28 mouse cellular contexts compared by ENCODE assay signal in genomic region chr12:75387846-75388245, GRCm38 (mm10). TPM values are rescaled to one million over a fixed set of nuclear protein-coding genes. Genes with fewer than 3 reads are reported as not detected.
DNase-seq lines count a peak whose midpoint lies in the region; ATAC-seq and TF ChIP-seq lines count a peak whose summit lies in the region.
"Had no signal": no experiment of that assay in that cellular context is flagged by ENCODE, and none has a peak within 500 bp of the region (broad histone marks: within the 10 kb centered on the region; RNA-seq: fewer than 3 reads in every experiment).

No protein-coding gene starts in this region.

- no peaks in the 10 kb centered on the region for H3K4me1 ChIP-seq in heart, embryonic 10.5 days
- H3K4me1 ChIP-seq: hindbrain, embryonic 13.5 days; intestine, embryonic 15.5 days had no signal

- no peaks in the 10 kb centered on the region for H3K9me3 ChIP-seq in heart, embryonic 10.5 days
- H3K9me3 ChIP-seq: embryonic facial prominence, embryonic 12.5 days; hindbrain, embryonic 13.5 days; intestine, embryonic 15.5 days had no signal

- peak; percentile 48 for DNase-seq in gastrocnemius, adult 2 months
- DNase-seq in gastrocnemius, postnatal 25 days, result no peak
- peak; percentile 56 for DNase-seq in heart, adult 8-10 months (ENCODE audit: low spot score)
- DNase-seq in heart, embryonic 10.5 days (ENCODE audit: low spot score), result no peak
- DNase-seq in ZHBTc4 (ENCODE audit: low read depth, low spot score), result peak; percentile 15
- peak; percentile 21 to 34 for DNase-seq in heart, postnatal 10 days
- DNase-seq in left cerebral cortex, postnatal 4 days, result no peak
- DNase-seq: adrenal gland, postnatal 14 days; cerebellum, adult 11-12 months; cerebellum, adult 9-10 months; cerebellum, postnatal 25 days; kidney, adult 18-20 months had no signal

- H3K27me3 ChIP-seq in heart, embryonic 10.5 days (ENCODE audit: insufficient read depth, poor library complexity, severe bottlenecking), result peaks cover 4% of the 10 kb centered on the region
- H3K27me3 ChIP-seq: embryonic facial prominence, embryonic 12.5 days; hindbrain, embryonic 13.5 days; intestine, embryonic 15.5 days had no signal

- H3K4me3 ChIP-seq in gastrocnemius, adult 2 months, result peak overlapping the region; percentile 13; the same call in 1 of the 2 replicates
- no peak overlapping the region for H3K4me3 ChIP-seq in heart, embryonic 10.5 days
- H3K4me3 ChIP-seq: embryonic facial prominence, embryonic 12.5 days; hindbrain, embryonic 13.5 days; intestine, embryonic 15.5 days had no signal

- ATAC-seq in inflammation-experienced regulatory T-cells, adult 6 months, result no peak
- ATAC-seq: activated CD4-positive, CD25-positive, alpha-beta regulatory T cell, adult 4 months; forebrain, embryonic 16.5 days; hindbrain, postnatal 0 days; intestine, embryonic 15.5 days had no signal

- TF ChIP-seq CTCF in gastrocnemius, adult 2 months (IDR thresholded peaks at IDR 0.05), result no peak

- WGBS in heart, embryonic 10.5 days, result 71% methylated on average over 15 of the region's 15 CpGs

- no peaks in the 10 kb centered on the region for H3K36me3 ChIP-seq in heart, embryonic 10.5 days
- H3K36me3 ChIP-seq: embryonic facial prominence, embryonic 12.5 days; hindbrain, embryonic 13.5 days; intestine, embryonic 15.5 days had no signal

- peak overlapping the region; percentile 81 for H3K27ac ChIP-seq in gastrocnemius, adult 2 months
- H3K27ac ChIP-seq in heart, embryonic 10.5 days, result no peak overlapping the region
- H3K27ac ChIP-seq: embryonic facial prominence, embryonic 12.5 days; hindbrain, embryonic 13.5 days; hindbrain, postnatal 0 days; intestine, embryonic 15.5 days had no signal

- intact Hi-C loops in gastrocnemius, adult 2 months (cut with DNase I), result loop anchor here (5.0 kb wide), 1 partner anchor 106 kb away; no protein-coding TSS in a partner anchor
- intact Hi-C loops in heart, postnatal 10 days (cut with DNase I), result loop anchor here (5.0 kb wide), 2 partner anchors 106 to 1066 kb away; no protein-coding TSS in a partner anchor
- intact Hi-C loops in left cerebral cortex, postnatal 4 days (cut with DNase I), result loop anchor here (5.0 kb wide), 1 partner anchor 1066 kb away; no protein-coding TSS in a partner anchor

RNA-seq across cellular contexts. Expression of gene Gphb5, which starts 28.7 kb away (rescaled TPM):
- total RNA-seq in gastrocnemius, adult 2 months (2021), result not detected
- not detected for total RNA-seq in gastrocnemius, postnatal 25 days (2021)
- total RNA-seq in heart, adult 8-10 months (2022), result not detected
- not detected in 2 replicates for polyA plus RNA-seq in heart, embryonic 10.5 days (2016; fragmentation: Nextera tagmentation; extraction: Ambion mirVana)
- not detected for total RNA-seq in heart, postnatal 10 days (2021)
- not detected for total RNA-seq in left cerebral cortex, postnatal 4 days (2021)
- not detected for polyA plus RNA-seq in inflammation-experienced regulatory T-cells, adult 6 months (2017; shearing (Covaris generic))
- total RNA-seq: adrenal gland, adult 18-20 months; adrenal gland, postnatal 14 days; gastrocnemius, postnatal 4 days; hematopoietic stem cell, adult 5-6 weeks; hindbrain, postnatal 0 days; MEL had no signal
- polyA plus RNA-seq: activated CD4-positive, CD25-positive, alpha-beta regulatory T cell, adult 4 months; C2C12; cortical plate, adult 2 months; forebrain, embryonic 11.5 days; forebrain, embryonic 16.5 days; frontal cortex, adult 2 months; heart, embryonic 14.5 days; hindbrain, embryonic 13.5 days; hindbrain, postnatal 0 days; intestine, embryonic 15.5 days had no signal

Comparison
In these comparisons a context has a peak if more than half of its experiments do, and no peak if none do; other contexts are left out.
1. DNase-seq: peak in gastrocnemius, adult 2 months (single experiment), heart, adult 8-10 months (single experiment), ZHBTc4 (single experiment) and heart, postnatal 10 days (2 of 2); none in gastrocnemius, postnatal 25 days (single experiment), heart, embryonic 10.5 days (single experiment) and left cerebral cortex, postnatal 4 days (single experiment).